Mouse (Mus musculus) embryonic facial prominence, embryonic 14.5 days (tissue): ENCODE results near the gene Wnk2. TPM values are rescaled to one million over a fixed set of nuclear protein-coding genes. Genes with fewer than 3 reads are reported as not detected.
A peak's percentile ranks its signal among the peaks of the same experiment; 100 is the strongest.

Experiments used
- ATAC-seq: fragments of 200-750 bp; cut with Nextera tagmentation; 2 replicates; pipeline ENCODE4 v1.8.0; 2017; ENCODE audit warnings: low read depth, moderate number of reproducible peaks, moderate TSS enrichment
- DNase-seq: peaks from one replicate; pipeline ENCODE4 v3.0.0-alpha.2; 2015; ENCODE audit warnings: low spot score
- H3K27ac ChIP-seq: fragments of 300-500 bp; sonication (generic); replicated peaks from 2 replicates; pipeline ENCODE4 v1.5.1; 2014; ENCODE audit warnings: low read depth, mild to moderate bottlenecking, low read length, moderate library complexity
- H3K27me3 ChIP-seq: fragments of 300-500 bp; sonication (generic); replicated peaks from 2 replicates; pipeline ENCODE4 v1.6.1; 2014; ENCODE audit warnings: low read length; ENCODE audit not compliant: control insufficient read depth, insufficient read depth
- H3K36me3 ChIP-seq: fragments of 300-500 bp; sonication (generic); 2 replicates; pipeline ENCODE4 v1.6.1; 2014; ENCODE audit warnings: low read length, mixed read lengths; ENCODE audit not compliant: control insufficient read depth, insufficient read depth
- H3K4me1 ChIP-seq: fragments of 300-500 bp; sonication (generic); 2 replicates; pipeline ENCODE4 v1.6.1; 2014; ENCODE audit warnings: antibody characterized with exemption, low read length; ENCODE audit not compliant: control insufficient read depth, insufficient read depth
- H3K4me2 ChIP-seq: fragments of 300-500 bp; sonication (generic); 2 replicates; pipeline ENCODE4 v1.6.1; 2014; ENCODE audit warnings: low read depth, mild to moderate bottlenecking, low read length, moderate library complexity, mixed read lengths
- H3K4me3 ChIP-seq: fragments of 300-500 bp; sonication (generic); 2 replicates; pipeline ENCODE4 v1.5.1; 2014; ENCODE audit warnings: low read depth, mild to moderate bottlenecking, low read length
- H3K9ac ChIP-seq: fragments of 300-500 bp; sonication (generic); 2 replicates; pipeline ENCODE4 v1.6.1; 2014; ENCODE audit warnings: low read depth, mild to moderate bottlenecking, low read length, moderate library complexity, mixed read lengths
- H3K9me3 ChIP-seq: fragments of 300-500 bp; sonication (generic); 2 replicates; pipeline ENCODE4 v1.6.1; 2016; ENCODE audit warnings: low read length; ENCODE audit not compliant: control insufficient read depth
- WGBS: fragments of 180-500 bp; shearing (Covaris S2); extraction: QIAGEN DNeasy Blood & Tissue Kit; methylation state at CpG from one replicate; pipeline ENCODE4 v1.1.7; 2014; 5-methylcytosine and 5-hydroxymethylcytosine counted together
- polyA plus RNA-seq: library from polyadenylated mRNA; unstranded; fragments of >200 nt; fragmentation: Nextera tagmentation; extraction: Ambion mirVana; gene quantifications from 2 replicates; pipeline ENCODE4 v1.2.1, GENCODE M21; 2014

Wnk2 gene
- polyA plus RNA-seq, 1 experiment from 2014 or later = 3.1 TPM

- Histone ChIP-seq H3K9ac (no peak overlapping the region), H3K4me1 (peaks cover 13% of the 10 kb centered on the region), H3K36me3 (no peaks in the 10 kb centered on the region), H3K4me3 (no peak overlapping the region), H3K9me3 (peaks cover 9% of the 10 kb centered on the region), H3K27me3 (no peaks in the 10 kb centered on the region), H3K27ac (no peak overlapping the region; the same call in 1 of the 2 replicates), H3K4me2 (no peak overlapping the region)
- peak; percentile 49 for DNase-seq
- 36% methylated on average over 8 of the region's 8 CpGs for WGBS
- ATAC-seq = peak; percentile 41
Measured at GRCm38 (mm10) chr13:49028757-49029539, 118.9 kb downstream of the Wnk2 start.

- Histone ChIP-seq H3K4me3 (no peak overlapping the region), H3K27ac (no peak overlapping the region), H3K4me2 (no peak overlapping the region), H3K9ac (no peak overlapping the region), H3K27me3 (no peaks in the 10 kb centered on the region), H3K9me3 (peaks cover 9% of the 10 kb centered on the region), H3K36me3 (no peaks in the 10 kb centered on the region), H3K4me1 (peaks cover 13% of the 10 kb centered on the region)
- 73% methylated on average over 8 of the region's 8 CpGs for WGBS
- ATAC-seq = no peak
- no peak for DNase-seq
Measured at GRCm38 (mm10) chr13:49027057-49027456, 120.8 kb downstream of the Wnk2 start.

- WGBS = 7% methylated on average over 1 of the region's 1 CpGs
- Histone ChIP-seq H3K9me3 (no peaks in the 10 kb centered on the region), H3K4me2 (no peak overlapping the region), H3K27ac (no peak overlapping the region), H3K4me1 (peaks cover 13% of the 10 kb centered on the region), H3K27me3 (no peaks in the 10 kb centered on the region), H3K9ac (no peak overlapping the region), H3K4me3 (no peak overlapping the region), H3K36me3 (no peaks in the 10 kb centered on the region)
- ATAC-seq (no peak), DNase-seq (peak; percentile 31)
Measured at GRCm38 (mm10) chr13:49025521-49025920, 122.3 kb downstream of the Wnk2 start.

- Histone ChIP-seq H3K4me1 (peaks cover 12% of the 10 kb centered on the region), H3K4me2 (no peak overlapping the region), H3K36me3 (no peaks in the 10 kb centered on the region), H3K4me3 (no peak overlapping the region), H3K9ac (no peak overlapping the region), H3K9me3 (no peaks in the 10 kb centered on the region), H3K27ac (no peak overlapping the region), H3K27me3 (no peaks in the 10 kb centered on the region)
- 32% methylated on average over 3 of the region's 12 CpGs for WGBS
- DNase-seq (peak; percentile 23), ATAC-seq (no peak)
Measured at GRCm38 (mm10) chr13:49024763-49025162, 123.1 kb downstream of the Wnk2 start.

GRCm38 (mm10) chr13:49021693-49022092 is 126.1 kb downstream of the Wnk2 start:
- Histone ChIP-seq H3K36me3 (no peaks in the 10 kb centered on the region), H3K4me3 (no peak overlapping the region), H3K4me2 (no peak overlapping the region), H3K4me1 (peaks cover 6% of the 10 kb centered on the region; the same call in 1 of the 2 replicates), H3K9me3 (peaks cover 6% of the 10 kb centered on the region; the same call in 1 of the 2 replicates), H3K9ac (no peak overlapping the region), H3K27me3 (no peaks in the 10 kb centered on the region), H3K27ac (no peak overlapping the region)
- DNase-seq (no peak), ATAC-seq (no peak)
- 62% methylated on average over 3 of the region's 3 CpGs for WGBS

- ATAC-seq (peak; percentile 34; the same call in 1 of the 2 replicates), DNase-seq (peak; percentile 68)
- Histone ChIP-seq H3K4me1 (peaks cover 19% of the 10 kb centered on the region; the same call in 1 of the 2 replicates), H3K27ac (no peak overlapping the region), H3K4me3 (no peak overlapping the region), H3K4me2 (no peak overlapping the region), H3K27me3 (no peaks in the 10 kb centered on the region), H3K9ac (no peak overlapping the region), H3K36me3 (no peaks in the 10 kb centered on the region), H3K9me3 (peaks cover 6% of the 10 kb centered on the region; the same call in 1 of the 2 replicates)
- 57% methylated on average over 3 of the region's 5 CpGs for WGBS
Measured at GRCm38 (mm10) chr13:49020152-49020551, 127.7 kb downstream of the Wnk2 start.

- peaks cover 6% of the 10 kb centered on the region; the same call in 1 of the 2 replicates for H3K9me3 ChIP-seq
- no peak overlapping the region for H3K9ac ChIP-seq
- H3K36me3 ChIP-seq = no peaks in the 10 kb centered on the region
- no peaks in the 10 kb centered on the region for H3K27me3 ChIP-seq
- ATAC-seq = no peak
- no peak overlapping the region for H3K27ac ChIP-seq
- no peak for DNase-seq
- H3K4me2 ChIP-seq = no peak overlapping the region
- 93% methylated on average over 1 of the region's 1 CpGs for WGBS
- peaks cover 25% of the 10 kb centered on the region for H3K4me1 ChIP-seq
- H3K4me3 ChIP-seq = no peak overlapping the region
Measured at GRCm38 (mm10) chr13:49017375-49017774, 130.4 kb downstream of the Wnk2 start.

GRCm38 (mm10) chr13:49016311-49016761 is 131.5 kb downstream of the Wnk2 start:
- ATAC-seq (peak; percentile 89), DNase-seq (peak; percentile 96)
- WGBS = 2% methylated on average over 12 of the region's 16 CpGs
- Histone ChIP-seq H3K4me3 (peak overlapping the region; percentile 16), H3K27ac (peak overlapping the region; percentile 90), H3K36me3 (no peaks in the 10 kb centered on the region), H3K27me3 (no peaks in the 10 kb centered on the region), H3K9ac (peak overlapping the region; percentile 52), H3K4me1 (peaks cover 25% of the 10 kb centered on the region), H3K9me3 (peaks cover 6% of the 10 kb centered on the region; the same call in 1 of the 2 replicates), H3K4me2 (peak overlapping the region; percentile 64)
